Mouse (Mus musculus) mature B cell (primary cell): ENCODE results near the gene Daam1.
"Not testable (repeated sequence)": the region's sequence is repeated elsewhere in the genome, so short reads cannot be mapped to it uniquely, and the experiment has no call there.

Experiments
- in situ Hi-C: fragments of 300-500 bp; cut with MboI; formaldehyde crosslinking; loops from 2 replicates; pipeline ENCODE4 v1.14.3; 2019

Daam1 gene

GRCm38 (mm10) chr12:71834041-71834440 is 3.2 kb downstream of the Daam1 start:
- in situ Hi-C loops: no loop called here

- in situ Hi-C loops: no loop called here
Measured at GRCm38 (mm10) chr12:71835966-71836668, 5.2 kb downstream of the Daam1 start.

- in situ Hi-C loops: no loop called here
Measured at GRCm38 (mm10) chr12:71836776-71837175, 5.9 kb downstream of the Daam1 start.

- in situ Hi-C loops: no loop called here
Measured at GRCm38 (mm10) chr12:71837576-71837975, 6.7 kb downstream of the Daam1 start.

- in situ Hi-C loops: no loop called here
Measured at GRCm38 (mm10) chr12:71838230-71838629, 7.4 kb downstream of the Daam1 start.

GRCm38 (mm10) chr12:71839653-71840052 is 8.8 kb downstream of the Daam1 start:
- in situ Hi-C loops: no loop called here

GRCm38 (mm10) chr12:71840430-71841186 is 9.7 kb downstream of the Daam1 start:
- in situ Hi-C loops: no loop called here

GRCm38 (mm10) chr12:71842006-71842405 is 11.1 kb downstream of the Daam1 start:
- in situ Hi-C loops: no loop called here

- in situ Hi-C loops: no loop called here
Measured at GRCm38 (mm10) chr12:71842588-71842987, 11.7 kb downstream of the Daam1 start.

GRCm38 (mm10) chr12:71845486-71845885 is 14.6 kb downstream of the Daam1 start:
- in situ Hi-C loops: no loop called here

- in situ Hi-C loops: not testable (repeated sequence)
Measured at GRCm38 (mm10) chr12:71846416-71846815, 15.5 kb downstream of the Daam1 start.

GRCm38 (mm10) chr12:71847024-71847423 is 16.1 kb downstream of the Daam1 start:
- in situ Hi-C loops: not testable (repeated sequence)

GRCm38 (mm10) chr12:71847617-71848016 is 16.7 kb downstream of the Daam1 start:
- in situ Hi-C loops: no loop called here

GRCm38 (mm10) chr12:71848037-71848776 is 17.3 kb downstream of the Daam1 start:
- in situ Hi-C loops: no loop called here

- in situ Hi-C loops: no loop called here
Measured at GRCm38 (mm10) chr12:71849051-71849450, 18.2 kb downstream of the Daam1 start.

GRCm38 (mm10) chr12:71850135-71850534 is 19.3 kb downstream of the Daam1 start:
- in situ Hi-C loops: no loop called here

- in situ Hi-C loops: no loop called here
Measured at GRCm38 (mm10) chr12:71852678-71853077, 21.8 kb downstream of the Daam1 start.

- in situ Hi-C loops: no loop called here
Measured at GRCm38 (mm10) chr12:71853694-71854093, 22.8 kb downstream of the Daam1 start.

GRCm38 (mm10) chr12:71854191-71854590 is 23.3 kb downstream of the Daam1 start:
- in situ Hi-C loops: no loop called here

- in situ Hi-C loops: no loop called here
Measured at GRCm38 (mm10) chr12:71855730-71856479, 25.0 kb downstream of the Daam1 start.

GRCm38 (mm10) chr12:71856480-71856754 is 25.5 kb downstream of the Daam1 start:
- in situ Hi-C loops: no loop called here

GRCm38 (mm10) chr12:71859096-71859495 is 28.2 kb downstream of the Daam1 start:
- in situ Hi-C loops: no loop called here
